Mouse (Mus musculus) lung, postnatal 25 days (tissue): ENCODE measurements around the gene Dpf3.

ENCODE experiments used
- DNase-seq: peaks from one replicate; pipeline ENCODE4 v3.0.0; 2022; ENCODE audit warnings: low spot score

The Dpf3 gene

DNA sequence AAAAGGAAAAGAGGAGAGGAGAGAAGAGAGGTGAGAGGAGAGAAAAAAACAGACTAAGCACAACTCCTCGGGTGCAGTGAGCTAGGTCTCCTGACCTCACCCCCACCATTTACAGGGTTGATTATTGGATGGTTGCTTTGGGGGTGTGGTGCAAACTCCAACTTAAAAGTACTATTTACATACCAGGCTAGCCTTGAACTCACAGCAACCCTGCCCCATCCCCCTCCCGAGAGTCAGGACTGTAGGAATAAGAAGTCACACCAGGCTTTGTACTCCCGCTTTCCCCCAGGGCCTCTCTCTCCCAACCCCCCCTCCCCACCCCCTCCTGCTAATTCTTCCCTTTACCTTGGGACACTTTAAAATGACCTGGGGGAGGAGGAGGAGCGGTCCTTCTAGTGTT is 8.8 kb upstream of the Dpf3 start:
- DNase-seq, result no peak

DNA sequence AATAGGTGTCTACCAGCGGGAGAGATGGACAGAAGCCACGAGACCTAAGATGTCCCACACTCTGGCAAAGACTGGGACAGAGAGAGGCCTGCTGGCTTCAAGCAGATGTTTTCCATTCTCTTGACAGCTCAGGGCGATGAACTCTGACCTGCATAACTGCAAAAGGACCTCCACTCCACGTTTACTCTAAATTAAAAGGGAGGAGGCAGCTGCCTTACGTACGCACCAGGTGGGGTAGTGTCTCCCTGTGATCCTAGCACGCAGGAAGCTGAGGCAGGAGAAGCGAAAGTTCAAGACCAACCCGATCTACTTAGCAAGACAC is 8.4 kb upstream of the Dpf3 start:
- no peak for DNase-seq

DNA sequence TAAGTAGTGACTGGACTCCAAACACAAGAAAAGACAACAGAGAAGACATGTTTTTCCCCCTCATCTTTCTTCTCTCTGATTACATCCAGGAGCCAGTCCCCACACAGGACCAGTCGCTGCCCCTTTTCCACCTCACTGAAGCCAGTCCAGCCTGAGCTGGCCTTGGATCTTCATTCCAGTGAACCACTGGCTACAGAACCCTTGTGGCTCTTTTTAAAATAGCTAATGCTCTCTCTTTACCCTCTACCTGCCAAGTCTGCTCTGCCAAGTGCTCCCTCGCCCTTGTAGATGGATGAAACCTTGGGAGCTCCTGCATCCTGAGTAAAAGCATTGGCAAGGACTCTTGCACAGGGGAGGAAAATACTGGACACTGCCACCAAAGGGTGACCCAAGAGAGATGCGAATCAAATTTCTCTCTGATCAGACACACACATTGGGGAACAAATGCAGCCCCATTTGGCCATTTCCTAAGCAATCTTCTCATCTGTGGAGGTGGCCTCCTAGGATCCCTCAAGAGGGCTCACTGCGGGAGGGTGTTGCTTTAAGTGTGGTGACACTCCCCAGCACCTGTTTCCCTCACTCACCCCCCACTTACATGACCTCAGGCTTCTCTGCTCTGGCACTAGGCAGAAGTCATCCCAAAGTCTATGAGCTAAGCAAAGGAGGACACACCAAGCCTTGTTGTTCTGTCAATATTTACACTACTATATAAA is 7.9 kb upstream of the Dpf3 start:
- DNase-seq, result no peak

DNA sequence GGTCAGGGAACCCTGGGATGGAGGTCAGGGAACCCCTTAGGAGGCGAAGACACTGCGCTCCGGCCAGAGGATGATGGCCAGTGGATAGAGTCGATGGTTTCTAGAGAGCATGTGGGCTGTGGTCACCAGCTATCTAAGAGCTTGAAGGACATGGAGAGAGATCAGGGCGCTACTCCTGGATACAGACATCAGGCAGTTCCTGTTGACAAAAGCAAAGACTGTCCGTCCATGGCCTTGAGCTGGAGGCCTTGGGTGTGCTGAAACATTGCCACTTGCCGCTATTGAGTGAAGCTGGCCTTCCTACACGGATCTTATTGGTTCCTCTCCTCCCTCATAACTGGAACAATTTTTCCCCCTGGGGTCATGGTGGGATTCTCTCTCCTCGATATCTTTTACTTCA is 6.7 kb upstream of the Dpf3 start:
- DNase-seq, result no peak

DNA sequence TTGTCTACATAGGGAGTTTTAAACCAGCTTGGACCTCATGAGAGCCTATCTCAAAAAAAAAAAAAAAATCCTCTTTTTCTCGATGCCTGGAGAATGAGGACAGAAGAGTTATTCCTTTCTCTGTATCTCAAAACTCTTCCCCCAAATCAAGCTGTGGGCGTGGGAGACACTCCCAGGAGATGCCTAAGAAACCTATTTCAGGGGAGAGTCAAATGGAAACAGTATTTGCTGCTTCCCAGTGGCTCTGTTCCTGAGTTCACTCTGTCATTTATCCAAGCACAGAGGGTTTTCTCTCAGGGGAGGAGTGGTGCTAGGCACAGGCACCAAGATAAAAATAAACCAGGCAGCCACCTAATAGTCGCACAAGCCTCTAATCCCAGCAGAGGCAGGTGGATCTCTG is 5.3 kb upstream of the Dpf3 start:
- no peak for DNase-seq

GRCm38 (mm10) chr12:83491609-83492008 is 4.1 kb upstream of the Dpf3 start:
- DNase-seq, result no peak

GRCm38 (mm10) chr12:83489748-83490147 is 2.2 kb upstream of the Dpf3 start:
- no peak for DNase-seq

GRCm38 (mm10) chr12:83488211-83488941 is 860 bp upstream of the Dpf3 start:
- DNase-seq, result no peak

- DNase-seq, result no peak
These were observed 650 bp downstream of the Dpf3 start for GRCm38 (mm10) chr12:83486671-83487461.

GRCm38 (mm10) chr12:83485911-83486670 is 1.4 kb downstream of the Dpf3 start:
- no peak for DNase-seq

DNA sequence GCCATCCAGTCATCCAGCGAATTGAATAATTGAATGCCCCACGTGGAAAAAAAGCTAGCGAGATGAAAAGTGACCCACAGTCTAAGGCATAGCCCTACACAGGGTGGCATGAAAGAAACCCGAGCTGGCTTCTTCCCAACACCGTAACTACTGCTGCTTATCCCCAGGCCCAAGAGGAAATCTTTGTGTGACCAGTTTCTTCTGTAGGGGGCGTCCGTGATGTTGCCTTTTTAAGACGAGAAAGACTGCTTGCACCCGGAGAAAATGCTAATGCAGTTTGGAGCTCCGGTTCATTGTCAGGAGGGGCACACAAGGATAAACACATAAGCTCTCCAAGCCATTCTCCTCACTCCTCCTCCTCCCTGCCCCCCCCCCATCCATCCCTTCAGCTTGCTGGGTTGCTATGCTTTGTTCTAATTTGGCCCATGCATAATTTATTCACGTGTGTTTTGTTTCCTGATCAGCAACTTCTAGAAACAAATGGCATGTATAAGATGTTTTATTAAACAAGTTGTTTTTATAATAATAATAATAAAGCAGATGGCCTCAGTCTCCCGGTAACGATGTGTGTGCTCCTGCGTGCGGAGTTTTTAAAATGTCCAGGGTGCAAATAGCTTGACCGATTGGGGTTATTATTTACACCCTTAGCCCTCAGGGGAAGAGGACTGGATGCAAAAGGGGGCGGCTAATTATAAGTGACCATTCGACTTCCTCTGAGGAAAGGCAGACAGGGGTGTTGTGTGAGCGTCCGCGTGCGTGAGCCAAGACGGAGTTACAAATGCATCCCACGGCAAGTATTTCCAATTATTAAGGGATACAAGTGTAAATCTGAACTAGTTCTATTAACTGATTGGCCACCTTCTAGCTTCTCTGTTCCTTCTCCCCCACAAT is 2.4 kb downstream of the Dpf3 start:
- DNase-seq, result no peak

DNA sequence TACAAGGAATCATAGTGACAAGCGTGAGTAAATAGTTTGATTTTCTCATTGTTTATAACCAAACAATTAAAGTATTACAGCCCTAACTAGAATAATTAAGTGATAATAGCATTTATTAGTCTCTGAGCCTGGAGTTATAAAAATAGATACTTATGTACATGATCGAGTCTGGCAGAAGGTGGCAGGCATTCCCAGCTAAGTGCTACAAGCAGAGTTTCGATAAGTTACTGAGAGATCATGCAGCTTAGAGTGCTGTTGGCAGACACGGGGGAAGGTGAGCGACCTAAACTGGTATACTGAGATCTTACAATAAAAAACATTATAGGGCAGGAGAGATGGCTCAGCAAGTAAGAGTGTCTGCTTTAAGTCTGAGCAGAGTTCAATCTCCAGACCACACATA is 3.9 kb downstream of the Dpf3 start:
- DNase-seq, result no peak

- DNase-seq, result no peak
These were observed 6.1 kb downstream of the Dpf3 start for GRCm38 (mm10) chr12:83481439-83481838.

GRCm38 (mm10) chr12:83479818-83480401 is 7.6 kb downstream of the Dpf3 start:
- no peak for DNase-seq

DNA sequence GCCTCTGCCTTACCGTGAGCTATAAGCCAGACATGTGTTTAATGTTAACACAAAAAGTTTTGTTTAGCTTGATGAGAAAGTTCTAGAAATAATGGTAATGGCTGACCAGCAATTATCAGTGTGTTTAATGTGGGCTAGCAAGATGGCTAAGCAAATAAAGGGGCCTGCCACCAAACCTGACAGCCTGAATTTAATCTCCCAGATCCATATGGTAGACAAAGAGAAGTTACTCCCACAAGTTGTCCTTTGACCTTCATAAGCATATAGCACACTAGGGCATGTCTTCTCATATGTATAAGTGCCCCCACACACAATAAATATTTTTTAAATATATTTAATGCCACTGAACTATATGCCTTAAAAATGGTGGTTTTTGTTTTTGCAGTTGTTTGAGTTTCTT is 8.4 kb downstream of the Dpf3 start:
- DNase-seq, result no peak

DNA sequence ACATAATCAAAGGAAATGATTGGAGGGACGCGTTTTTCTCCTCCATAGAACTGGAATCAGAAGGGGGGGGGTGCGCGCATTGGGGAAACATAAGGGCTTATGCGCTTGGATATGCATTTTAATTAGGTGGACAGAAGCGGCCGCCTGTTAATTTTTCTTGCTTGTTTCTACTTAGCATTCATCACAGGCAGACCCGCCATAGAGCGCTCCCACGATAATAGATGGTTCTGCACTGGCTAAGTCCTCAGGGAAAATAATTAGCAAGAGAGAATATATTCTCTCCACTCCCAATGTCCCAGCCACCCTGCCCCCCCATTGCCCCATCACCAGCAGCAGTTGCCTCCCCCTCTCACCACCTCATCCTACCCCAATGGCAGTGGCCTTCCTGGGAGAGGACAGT is 11.2 kb downstream of the Dpf3 start:
- no peak for DNase-seq

DNA sequence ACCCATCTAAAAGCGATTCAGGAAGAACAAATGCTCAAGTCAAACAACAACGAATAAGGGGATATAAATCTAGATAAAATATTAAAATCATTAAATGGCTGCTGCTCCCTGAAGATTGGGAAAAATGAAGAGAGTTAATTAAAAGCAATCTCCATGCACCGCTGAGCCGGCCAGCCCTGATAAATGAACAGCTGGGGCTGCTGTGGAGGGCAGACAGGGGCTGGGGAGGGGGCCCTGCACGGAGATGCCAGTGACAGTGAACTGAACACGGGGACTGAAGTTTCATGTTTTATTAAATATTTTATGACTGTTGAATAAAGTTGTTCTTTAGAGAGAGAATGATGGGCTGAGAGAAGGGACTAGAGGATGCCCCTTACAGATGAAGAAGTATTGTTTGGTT is 12.1 kb downstream of the Dpf3 start:
- DNase-seq, result no peak

DNA sequence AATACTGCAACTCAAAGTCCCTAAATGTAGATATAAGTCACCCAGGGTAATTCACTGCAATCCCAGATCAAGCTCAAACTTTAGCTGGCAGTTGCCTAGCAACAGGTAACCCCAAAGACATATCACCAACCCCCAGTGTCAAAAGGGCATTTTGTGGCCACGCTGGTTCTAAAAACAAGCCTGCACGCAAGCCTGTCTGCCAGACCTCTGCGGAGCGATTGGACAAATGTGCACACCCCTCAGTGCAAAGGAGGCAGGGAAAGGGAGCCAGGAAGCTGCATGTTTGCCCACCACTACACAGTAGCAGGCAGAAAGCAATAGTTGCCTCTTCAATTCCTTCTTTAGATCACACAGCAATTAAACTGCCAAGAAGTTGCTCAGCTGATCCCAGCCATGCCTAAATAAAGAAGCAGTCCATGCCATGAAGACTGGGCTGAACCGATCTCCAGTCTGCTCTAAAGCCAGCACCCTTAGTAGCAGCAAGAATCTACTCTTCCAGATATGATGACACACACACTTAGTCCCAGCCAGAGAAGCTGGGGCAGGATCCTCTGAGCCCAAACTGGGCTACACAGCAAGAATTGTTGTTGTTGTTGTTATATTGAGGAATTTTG is 13.4 kb downstream of the Dpf3 start:
- no peak for DNase-seq

GRCm38 (mm10) chr12:83471760-83472159 is 15.8 kb downstream of the Dpf3 start:
- no peak for DNase-seq

GRCm38 (mm10) chr12:83470085-83470484 is 17.4 kb downstream of the Dpf3 start:
- no peak for DNase-seq
